Comparison of ENCODE assay signal across 21 mouse cellular contexts in the genomic region with DNA sequence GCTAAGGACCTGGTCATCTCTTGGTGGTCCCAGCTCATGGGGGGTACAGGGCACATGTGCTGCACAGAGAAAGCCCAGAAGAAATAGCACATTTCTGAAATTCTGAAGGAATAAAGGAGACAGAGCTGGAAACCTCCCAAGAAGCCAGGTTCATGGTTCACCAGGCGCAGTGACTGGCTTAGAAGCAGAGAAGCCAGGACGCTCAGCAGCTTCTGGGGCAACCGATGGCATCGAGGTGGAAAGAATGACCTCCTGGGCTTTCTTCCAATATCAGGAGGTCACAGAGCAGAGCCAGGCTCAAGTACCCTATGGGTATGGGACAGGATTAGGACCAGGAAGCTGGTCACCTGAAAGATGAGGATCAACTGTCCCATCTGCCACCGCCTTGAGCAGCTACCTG.
DNase-seq lines count a peak whose midpoint lies in the region; ATAC-seq and TF ChIP-seq lines count a peak whose summit lies in the region.
"Had no signal": no experiment of that assay in that cellular context is flagged by ENCODE, and none has a peak within 500 bp of the region (broad histone marks: within the 10 kb centered on the region; RNA-seq: fewer than 3 reads in every experiment).

No protein-coding gene starts in this region.

- peaks cover 42% of the 10 kb centered on the region for H3K4me1 ChIP-seq in hindbrain, embryonic 13.5 days (replicated peaks)
- peaks cover 33% of the 10 kb centered on the region for H3K4me1 ChIP-seq in hindbrain, embryonic 12.5 days
- peaks cover 12% of the 10 kb centered on the region; the same call in 1 of the 2 replicates for H3K4me1 ChIP-seq in midbrain, embryonic 16.5 days (ENCODE audit: control insufficient read depth, insufficient read depth, low read length)
- peaks cover 5% of the 10 kb centered on the region; the same call in 1 of the 2 replicates for H3K4me1 ChIP-seq in midbrain, postnatal 0 days (ENCODE audit: insufficient read depth, low read length)
- peaks cover under 1% of the 10 kb centered on the region; the same call in 1 of the 2 replicates for H3K4me1 ChIP-seq in intestine, embryonic 16.5 days (ENCODE audit: control insufficient read depth, insufficient read depth, low read length)

- DNase-seq in midbrain, postnatal 0 days (ENCODE audit: low spot score) = no peak
- DNase-seq in kidney, postnatal 14 days = peak; percentile 58
- no peak for DNase-seq in T-cell, adult 2 months (ENCODE audit: low spot score)
- DNase-seq: adrenal gland, adult 8-10 months; cerebellum, adult 11-12 months; gastrocnemius, adult 2 months; heart, postnatal 36 days; liver, postnatal 0 days; thymus, postnatal 14 days had no signal

- peak overlapping the region; percentile 24; the same call in 1 of the 2 replicates for H3K9ac ChIP-seq in hindbrain, embryonic 13.5 days
- no peak overlapping the region for H3K9ac ChIP-seq in hindbrain, embryonic 12.5 days
- 0 out of 2 replicates have a peak overlapping the region, but pooled peaks have one; percentile 34 for H3K9ac ChIP-seq in midbrain, embryonic 16.5 days (ENCODE audit: low read depth, low read length)
- H3K9ac ChIP-seq in midbrain, postnatal 0 days (replicated peaks; ENCODE audit: low read length, poor library complexity, severe bottlenecking) = no peak overlapping the region
- H3K9ac ChIP-seq in intestine, embryonic 16.5 days (ENCODE audit: low read depth, low read length) = no peak overlapping the region
- H3K9ac ChIP-seq: forebrain, embryonic 13.5 days; heart, embryonic 15.5 days; limb, embryonic 12.5 days; liver, postnatal 0 days had no signal

- no peak overlapping the region for H3K27ac ChIP-seq in hindbrain, embryonic 13.5 days
- H3K27ac ChIP-seq in hindbrain, embryonic 12.5 days = no peak overlapping the region
- no peak overlapping the region for H3K27ac ChIP-seq in midbrain, embryonic 16.5 days (ENCODE audit: low read length)
- H3K27ac ChIP-seq in midbrain, postnatal 0 days (ENCODE audit: low read depth, low read length) = no peak overlapping the region
- H3K27ac ChIP-seq in intestine, embryonic 16.5 days (ENCODE audit: low read length) = no peak overlapping the region
- H3K27ac ChIP-seq: forebrain, embryonic 13.5 days; gastrocnemius, adult 2 months; heart, embryonic 15.5 days; limb, embryonic 12.5 days; macrophage; midbrain, embryonic 10.5 days had no signal

- no peak overlapping the region for H3K4me2 ChIP-seq in hindbrain, embryonic 13.5 days
- H3K4me2 ChIP-seq in hindbrain, embryonic 12.5 days (replicated peaks) = no peak overlapping the region
- no peak overlapping the region for H3K4me2 ChIP-seq in midbrain, embryonic 16.5 days (ENCODE audit: low read length)
- H3K4me2 ChIP-seq in midbrain, postnatal 0 days (ENCODE audit: low read depth, low read length, poor library complexity, severe bottlenecking) = no peak overlapping the region
- no peak overlapping the region for H3K4me2 ChIP-seq in intestine, embryonic 16.5 days (ENCODE audit: low read depth, low read length)
- H3K4me2 ChIP-seq: forebrain, embryonic 13.5 days; heart, embryonic 15.5 days; limb, embryonic 12.5 days; liver, embryonic 11.5 days had no signal

- H3K36me3 ChIP-seq in hindbrain, embryonic 13.5 days = no peaks in the 10 kb centered on the region
- no peaks in the 10 kb centered on the region for H3K36me3 ChIP-seq in hindbrain, embryonic 12.5 days
- no peaks in the 10 kb centered on the region for H3K36me3 ChIP-seq in midbrain, embryonic 16.5 days (ENCODE audit: control insufficient read depth, insufficient read depth, low read length)
- H3K36me3 ChIP-seq in midbrain, postnatal 0 days (ENCODE audit: insufficient read depth, low read length) = no peaks in the 10 kb centered on the region
- H3K36me3 ChIP-seq in intestine, embryonic 16.5 days (ENCODE audit: control insufficient read depth, insufficient read depth, low read length) = no peaks in the 10 kb centered on the region
- H3K36me3 ChIP-seq: heart, embryonic 15.5 days; limb, embryonic 12.5 days; midbrain, embryonic 10.5 days had no signal

- H3K27me3 ChIP-seq in hindbrain, embryonic 13.5 days = peaks cover 9% of the 10 kb centered on the region; the same call in 1 of the 2 replicates
- no peaks in the 10 kb centered on the region for H3K27me3 ChIP-seq in hindbrain, embryonic 12.5 days
- H3K27me3 ChIP-seq in midbrain, embryonic 16.5 days (ENCODE audit: control insufficient read depth, insufficient read depth, low read depth, low read length) = no peaks in the 10 kb centered on the region
- no peaks in the 10 kb centered on the region for H3K27me3 ChIP-seq in midbrain, postnatal 0 days (ENCODE audit: insufficient read depth, low read length)
- peaks cover 2% of the 10 kb centered on the region; the same call in 1 of the 2 replicates for H3K27me3 ChIP-seq in intestine, embryonic 16.5 days (replicated peaks; ENCODE audit: control insufficient read depth, insufficient read depth, low read length)

- no peaks in the 10 kb centered on the region for H3K9me3 ChIP-seq in hindbrain, embryonic 13.5 days
- no peaks in the 10 kb centered on the region for H3K9me3 ChIP-seq in hindbrain, embryonic 12.5 days (replicated peaks)
- no peaks in the 10 kb centered on the region for H3K9me3 ChIP-seq in midbrain, embryonic 16.5 days (replicated peaks; ENCODE audit: control insufficient read depth, low read length, poor library complexity, severe bottlenecking)
- no peaks in the 10 kb centered on the region for H3K9me3 ChIP-seq in midbrain, postnatal 0 days (ENCODE audit: low read length)
- H3K9me3 ChIP-seq in intestine, embryonic 16.5 days (ENCODE audit: control insufficient read depth, low read length) = no peaks in the 10 kb centered on the region
- H3K9me3 ChIP-seq: forebrain, embryonic 13.5 days; heart, embryonic 15.5 days; midbrain, embryonic 10.5 days had no signal

- H3K4me3 ChIP-seq in hindbrain, embryonic 13.5 days = no peak overlapping the region
- no peak overlapping the region for H3K4me3 ChIP-seq in hindbrain, embryonic 12.5 days
- H3K4me3 ChIP-seq in midbrain, embryonic 16.5 days (ENCODE audit: low read depth, low read length) = no peak overlapping the region
- H3K4me3 ChIP-seq in midbrain, postnatal 0 days (ENCODE audit: low read depth, low read length) = no peak overlapping the region
- no peak overlapping the region for H3K4me3 ChIP-seq in intestine, embryonic 16.5 days (ENCODE audit: low read length)
- H3K4me3 ChIP-seq: forebrain, embryonic 13.5 days; gastrocnemius, adult 2 months; heart, embryonic 15.5 days; limb, embryonic 12.5 days; midbrain, embryonic 10.5 days had no signal

- no peak for TF ChIP-seq CTCF in midbrain, postnatal 0 days (IDR thresholded peaks at IDR 0.05)

- 80% methylated on average over 5 of the region's 5 CpGs for WGBS in hindbrain, embryonic 13.5 days
- 75% methylated on average over 5 of the region's 5 CpGs for WGBS in hindbrain, embryonic 12.5 days
- WGBS in midbrain, embryonic 16.5 days = 57% methylated on average over 5 of the region's 5 CpGs
- 68% methylated on average over 5 of the region's 5 CpGs for WGBS in midbrain, postnatal 0 days
- 78% methylated on average over 5 of the region's 5 CpGs for WGBS in intestine, embryonic 16.5 days

- ATAC-seq in hindbrain, embryonic 13.5 days (ENCODE audit: low FRiP score) = no peak
- ATAC-seq in hindbrain, embryonic 12.5 days (ENCODE audit: low FRiP score) = no peak
- ATAC-seq in midbrain, embryonic 16.5 days = no peak
- no peak for ATAC-seq in midbrain, postnatal 0 days (ENCODE audit: low FRiP score)
- ATAC-seq in intestine, embryonic 16.5 days = no peak
- ATAC-seq: activated CD4-positive, CD25-positive, alpha-beta regulatory T cell, adult 4 months; forebrain, embryonic 13.5 days; liver, postnatal 0 days; lung, postnatal 0 days had no signal

Comparison
In these comparisons a context has a peak if more than half of its experiments do, and no peak if none do; other contexts are left out.
1. H3K9ac ChIP-seq: peak in hindbrain, embryonic 13.5 days (single experiment) and midbrain, embryonic 16.5 days (single experiment); none in hindbrain, embryonic 12.5 days (single experiment), midbrain, postnatal 0 days (single experiment) and intestine, embryonic 16.5 days (single experiment).